Mouse (Mus musculus) heart, adult 9 months (tissue): ENCODE measurements around the gene Tspan11.

Experiments
- DNase-seq, 2 experiments: peaks; one replicate each; pipeline ENCODE4 v3.0.0; 2022; ENCODE audit warnings: low spot score in 2 of 2

The Tspan11 gene

GRCm38 (mm10) chr6:127887511-127888421 lies at the start of gene Tspan11:
Gene Tspan11, plus strand, starts transcription at chr6:127887589.
- peak; percentile 28 to 37 for DNase-seq

DNA sequence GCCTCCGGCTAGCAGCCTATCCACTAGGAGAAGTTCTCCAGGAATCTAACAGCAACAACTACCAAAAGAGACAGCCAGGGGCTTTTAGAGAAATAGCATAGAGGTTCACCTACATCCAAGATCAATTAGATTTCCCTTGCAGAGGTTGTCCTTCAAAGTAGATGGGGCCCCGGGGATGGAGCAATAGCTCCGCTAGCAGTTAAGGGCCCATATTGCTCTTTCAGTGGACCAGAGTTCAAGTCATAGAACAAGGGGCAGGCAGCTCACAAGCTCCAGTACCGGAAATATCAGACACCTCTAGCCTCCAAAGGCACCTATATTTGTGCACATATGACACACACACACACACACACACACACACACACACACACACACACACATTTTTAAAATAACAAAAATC lies 49.5 kb upstream of the Tspan11 start:
- no peak for DNase-seq

DNA sequence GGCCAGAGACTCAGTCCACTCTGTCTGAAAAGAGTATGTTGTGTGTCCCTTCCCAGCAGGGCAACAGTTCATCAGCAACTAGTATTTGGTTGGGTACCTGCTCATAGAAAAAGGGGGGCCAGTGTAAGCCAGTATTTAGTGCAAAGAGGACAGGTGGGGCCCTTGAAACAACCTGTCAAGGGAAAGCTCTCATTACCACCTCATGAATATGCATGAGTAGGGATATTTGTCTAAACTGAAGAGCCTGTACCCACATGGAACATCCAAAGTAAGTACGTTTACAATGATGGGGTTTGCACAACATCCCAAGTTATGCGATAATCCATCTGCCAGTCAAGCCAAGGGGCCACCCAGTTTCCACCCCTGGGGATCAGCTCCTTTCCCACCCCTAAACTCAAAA lies 47.9 kb upstream of the Tspan11 start:
- no peak for DNase-seq

GRCm38 (mm10) chr6:127840171-127840570 lies 47.2 kb upstream of the Tspan11 start:
- no peak for DNase-seq

GRCm38 (mm10) chr6:127841326-127841725 lies 46.1 kb upstream of the Tspan11 start:
- DNase-seq: no peak

DNA sequence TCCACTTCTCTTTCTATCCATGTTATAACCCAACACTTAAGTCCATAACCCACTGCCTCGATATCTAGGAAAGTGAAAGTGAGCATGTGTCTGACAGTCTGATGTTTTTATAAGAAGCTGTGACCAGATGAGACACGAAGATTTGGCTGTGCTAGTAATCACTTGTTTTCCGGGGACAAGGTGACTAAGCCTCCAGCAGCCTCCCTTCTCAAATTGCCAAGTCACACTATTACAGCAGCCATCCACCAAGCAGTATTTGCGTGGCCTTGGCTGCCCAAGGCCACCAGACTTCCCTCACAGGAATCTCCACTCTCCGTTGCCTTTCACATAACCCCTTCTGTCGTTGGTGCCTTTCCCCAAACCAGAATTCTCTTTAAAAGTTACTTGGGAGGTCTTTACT lies 40.9 kb upstream of the Tspan11 start:
- DNase-seq: no peak

DNA sequence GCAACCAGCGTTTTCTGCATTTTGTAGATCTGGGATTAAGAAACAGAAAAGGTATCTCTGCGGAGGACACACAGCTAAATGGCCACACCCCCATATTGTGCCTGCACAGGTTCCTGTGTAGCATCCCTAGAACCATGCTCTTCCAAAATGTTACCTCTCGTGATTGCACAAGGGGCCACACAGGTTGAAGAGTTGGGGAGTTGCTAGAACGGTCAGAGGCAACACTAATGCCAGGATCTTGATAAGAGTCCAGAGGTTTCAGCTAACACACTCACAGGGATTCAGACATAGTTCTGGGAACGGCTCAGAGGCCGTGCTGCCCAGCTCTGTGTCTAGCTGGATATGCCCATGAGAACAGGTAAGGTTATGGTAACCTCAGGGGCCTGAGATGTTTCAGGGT lies 37.9 kb upstream of the Tspan11 start:
- DNase-seq: no peak

GRCm38 (mm10) chr6:127851611-127852010 lies 35.8 kb upstream of the Tspan11 start:
- no peak for DNase-seq

GRCm38 (mm10) chr6:127853241-127853640 lies 34.1 kb upstream of the Tspan11 start:
- no peak for DNase-seq

- DNase-seq: peak in 1 of 2 experiments; percentile 22
These were observed 33.4 kb upstream of the Tspan11 start for GRCm38 (mm10) chr6:127853771-127854687.

DNA sequence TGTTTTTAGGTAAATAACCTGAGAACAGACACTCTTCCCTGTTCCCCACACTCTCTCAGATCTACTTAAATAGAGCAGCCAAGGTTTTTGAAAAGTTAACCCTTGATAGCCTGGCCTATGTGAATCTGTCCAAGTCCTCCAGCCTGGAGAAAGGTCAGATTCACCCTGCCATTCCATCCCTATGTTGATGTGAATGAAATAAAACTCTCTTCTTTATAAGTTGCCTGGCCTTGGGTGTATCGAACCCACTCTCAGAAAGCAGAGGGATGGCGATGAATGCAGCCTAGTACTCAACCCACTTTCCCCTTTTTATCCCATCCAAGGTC lies 32.7 kb upstream of the Tspan11 start:
- no peak for DNase-seq

DNA sequence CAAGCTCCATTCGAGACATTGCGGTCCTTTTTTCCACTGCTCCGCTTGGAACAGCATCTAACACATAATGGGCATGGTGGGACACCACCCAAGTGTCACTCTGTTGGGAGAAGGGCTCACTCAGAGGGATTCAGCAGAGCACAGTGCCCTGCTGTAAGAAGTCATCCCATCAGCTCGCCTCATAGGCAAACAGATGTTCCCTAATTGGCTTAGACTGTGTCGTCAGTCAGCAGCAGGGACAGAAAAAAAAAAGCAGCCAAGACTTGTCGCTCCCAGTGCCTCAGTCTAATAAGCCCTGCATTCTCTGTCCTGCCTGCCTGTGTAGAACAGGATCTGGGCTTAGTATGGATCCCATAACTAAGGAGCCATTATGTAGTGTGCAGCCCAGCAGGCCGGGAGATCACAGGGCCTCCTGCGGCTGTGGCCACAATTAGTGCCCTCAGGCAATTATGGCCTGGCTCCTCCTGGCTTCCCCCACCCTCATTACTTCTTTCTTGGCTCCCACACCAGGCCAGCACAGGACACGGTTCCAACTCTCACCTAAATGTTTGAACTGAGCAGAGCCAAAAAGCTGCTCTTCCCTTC lies 31.6 kb upstream of the Tspan11 start:
- no peak for DNase-seq

- DNase-seq: no peak
These were observed 25.4 kb upstream of the Tspan11 start for GRCm38 (mm10) chr6:127861951-127862350.

- no peak for DNase-seq
These were observed 22.0 kb upstream of the Tspan11 start for GRCm38 (mm10) chr6:127865391-127865790.

DNA sequence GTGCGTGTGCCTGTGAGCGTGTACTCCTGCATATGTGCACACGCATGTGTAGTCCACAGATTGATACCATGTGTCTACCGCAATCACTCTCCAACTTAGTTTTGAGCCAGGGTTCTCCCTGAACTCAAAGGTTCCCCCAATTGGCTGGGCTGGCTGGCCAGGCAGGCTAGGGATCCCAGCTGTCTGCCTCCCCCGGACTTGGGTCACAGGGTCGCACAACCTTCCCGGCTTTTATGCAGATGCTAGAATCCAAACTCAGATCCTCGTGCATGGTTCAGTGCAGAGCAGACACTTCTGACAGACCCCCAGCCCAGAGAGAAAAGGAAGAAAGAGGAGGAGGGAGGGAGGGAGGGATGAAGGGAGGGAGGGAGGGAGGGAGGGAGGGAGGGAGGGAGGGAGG lies 18.8 kb upstream of the Tspan11 start:
- DNase-seq: no peak

- no peak for DNase-seq
These were observed 18.3 kb upstream of the Tspan11 start for GRCm38 (mm10) chr6:127869121-127869520.

DNA sequence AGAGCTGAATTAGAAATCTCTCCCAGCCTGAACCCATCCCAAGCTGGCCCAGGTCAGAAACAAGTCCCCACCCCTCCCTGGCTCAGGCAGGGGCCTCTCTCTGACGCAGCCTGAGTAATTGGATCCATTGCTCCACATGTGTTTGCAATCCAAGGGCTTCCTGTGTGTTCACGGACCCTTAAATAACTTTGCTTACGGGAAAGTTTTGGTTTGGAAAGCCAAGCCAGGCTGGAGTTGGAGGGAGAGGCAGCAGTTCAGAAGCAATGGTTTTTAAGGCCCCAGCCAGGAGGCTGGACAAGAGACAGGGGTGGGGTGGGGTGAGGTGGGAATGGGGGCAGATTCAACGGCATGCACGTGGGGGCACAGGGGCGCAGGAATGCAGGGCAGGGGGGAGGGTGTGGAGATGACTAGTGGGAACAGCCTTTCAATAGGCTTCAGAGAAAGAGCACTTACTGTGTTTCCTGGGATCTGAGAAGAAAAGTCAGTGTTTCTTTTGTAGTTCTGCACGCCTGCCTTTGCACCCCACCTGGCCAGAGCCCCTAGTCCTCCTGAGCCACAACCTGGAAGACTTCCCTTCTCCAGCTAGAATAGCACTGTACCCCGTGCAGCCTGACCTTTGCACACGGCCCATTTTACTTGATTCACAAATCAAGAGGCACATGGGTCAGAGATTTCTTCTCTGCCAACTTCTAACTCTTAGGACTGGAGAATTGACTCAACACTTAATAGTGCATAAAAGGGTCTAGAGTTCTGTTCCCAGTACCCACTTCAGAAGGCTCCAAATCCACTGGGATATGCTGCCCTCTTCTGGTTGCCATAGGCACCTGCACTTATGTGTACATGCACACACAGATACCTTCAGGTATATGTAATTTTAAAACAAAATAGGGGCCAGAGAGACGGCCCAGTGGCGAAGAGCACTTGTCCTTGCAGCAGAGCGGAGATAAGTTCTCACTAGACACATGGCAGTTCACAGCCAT lies 16.8 kb upstream of the Tspan11 start:
- peak; percentile 16 to 34 for DNase-seq

GRCm38 (mm10) chr6:127871436-127871835 lies 16.0 kb upstream of the Tspan11 start:
- DNase-seq: no peak

GRCm38 (mm10) chr6:127872581-127872980 lies 14.8 kb upstream of the Tspan11 start:
- no peak for DNase-seq

- DNase-seq: no peak
These were observed 11.5 kb upstream of the Tspan11 start for GRCm38 (mm10) chr6:127875883-127876282.

DNA sequence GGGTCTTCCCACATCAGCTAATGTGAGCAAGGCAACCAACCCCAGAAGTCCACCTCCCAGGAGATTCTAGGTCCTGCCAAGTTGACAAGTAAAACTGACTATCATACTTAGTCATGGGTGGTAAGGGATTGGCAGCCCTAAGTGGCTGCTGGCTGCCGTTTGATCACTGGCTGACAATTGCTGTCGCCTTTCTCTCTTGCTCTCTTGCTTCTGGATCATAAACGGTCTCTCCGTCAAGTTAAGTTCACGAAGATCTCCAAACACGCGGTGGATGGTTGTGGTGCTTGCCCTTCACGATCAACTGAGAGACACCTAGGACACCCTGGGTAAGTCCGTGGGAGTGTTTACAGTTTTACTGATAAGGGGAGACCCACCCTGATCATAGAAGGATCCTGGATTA lies 11.0 kb upstream of the Tspan11 start:
- no peak for DNase-seq
